Mouse (Mus musculus): ENCODE results near the gene Pde4c. TPM values are rescaled to one million over a fixed set of nuclear protein-coding genes. Genes with fewer than 3 reads are reported as not detected.

Gene Pde4c
- polyA plus RNA-seq, 1 experiment, result 6.2 TPM

GRCm38 (mm10) chr8:70708281-70708680, 15.2 kb upstream of the Pde4c start:
- TF ChIP-seq CTCF (IDR thresholded peaks at IDR 0.05; ENCODE audit: borderline replicate concordance, control insufficient read depth, extremely low read depth, insufficient read depth, low read length, poor library complexity) (no peak), POLR2A (IDR thresholded peaks at IDR 0.05; ENCODE audit: control insufficient read depth, extremely low read depth, insufficient read depth, low read length, poor library complexity) (no peak)
- H3K27ac ChIP-seq (ENCODE audit: control insufficient read depth, insufficient read depth, low read length), result no peak overlapping the region
- no peak overlapping the region for H3K4me3 ChIP-seq (ENCODE audit: control insufficient read depth, insufficient read depth, low read length)
- WGBS, result 89% methylated on average over 14 of the region's 14 CpGs
- no peaks in the 10 kb centered on the region for H3K27me3 ChIP-seq (ENCODE audit: control insufficient read depth, insufficient read depth, low read length)
- no peaks in the 10 kb centered on the region for H3K4me1 ChIP-seq (replicated peaks; ENCODE audit: control insufficient read depth, insufficient read depth, low read length)
- no peaks in the 10 kb centered on the region for H3K36me3 ChIP-seq (ENCODE audit: control insufficient read depth, insufficient read depth, low read length)
- DNase-seq, result no peak

DNA sequence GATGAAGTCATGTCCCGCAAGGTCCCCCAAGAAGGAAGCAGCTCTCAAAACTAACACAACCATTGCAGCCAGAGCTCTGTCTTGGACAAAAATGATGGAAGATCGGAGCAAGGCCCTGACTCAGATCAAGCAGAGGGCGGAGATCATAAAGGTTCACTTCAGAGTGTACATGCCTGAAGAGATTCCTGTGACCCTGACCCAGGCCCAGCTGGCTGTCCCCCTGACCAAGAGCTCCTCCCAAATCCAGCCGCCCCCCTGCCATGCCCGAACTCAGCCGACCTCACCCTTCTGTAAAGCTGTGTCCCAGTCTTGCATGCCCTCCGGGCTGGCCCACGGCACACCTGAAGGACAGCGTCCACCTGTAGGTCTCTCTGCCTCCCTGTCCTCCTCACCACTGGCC, 13.7 kb upstream of the Pde4c start:
- Histone ChIP-seq H3K36me3 (ENCODE audit: control insufficient read depth, insufficient read depth, low read length) (no peaks in the 10 kb centered on the region), H3K4me1 (replicated peaks; ENCODE audit: control insufficient read depth, insufficient read depth, low read length) (no peaks in the 10 kb centered on the region), H3K4me3 (ENCODE audit: control insufficient read depth, insufficient read depth, low read length) (no peak overlapping the region), H3K27ac (ENCODE audit: control insufficient read depth, insufficient read depth, low read length) (no peak overlapping the region), H3K27me3 (ENCODE audit: control insufficient read depth, insufficient read depth, low read length) (no peaks in the 10 kb centered on the region)
- no peak for DNase-seq
- 96% methylated on average over 9 of the region's 9 CpGs for WGBS
- no peak for TF ChIP-seq POLR2A (IDR thresholded peaks at IDR 0.05; ENCODE audit: control insufficient read depth, extremely low read depth, insufficient read depth, low read length, poor library complexity)
- no peak for TF ChIP-seq CTCF (IDR thresholded peaks at IDR 0.05; ENCODE audit: borderline replicate concordance, control insufficient read depth, extremely low read depth, insufficient read depth, low read length, poor library complexity)

- DNase-seq, result no peak
- H3K4me1 ChIP-seq (replicated peaks; ENCODE audit: control insufficient read depth, insufficient read depth, low read length), result no peaks in the 10 kb centered on the region
Observed at GRCm38 (mm10) chr8:70710296-70710695, 13.2 kb upstream of the Pde4c start.

GRCm38 (mm10) chr8:70711041-70711440, 12.5 kb upstream of the Pde4c start:
- Histone ChIP-seq H3K27me3 (ENCODE audit: control insufficient read depth, insufficient read depth, low read length) (no peaks in the 10 kb centered on the region), H3K4me3 (ENCODE audit: control insufficient read depth, insufficient read depth, low read length) (no peak overlapping the region), H3K36me3 (ENCODE audit: control insufficient read depth, insufficient read depth, low read length) (no peaks in the 10 kb centered on the region), H3K27ac (ENCODE audit: control insufficient read depth, insufficient read depth, low read length) (no peak overlapping the region), H3K4me1 (replicated peaks; ENCODE audit: control insufficient read depth, insufficient read depth, low read length) (no peaks in the 10 kb centered on the region)
- TF ChIP-seq CTCF (IDR thresholded peaks at IDR 0.05; ENCODE audit: borderline replicate concordance, control insufficient read depth, extremely low read depth, insufficient read depth, low read length, poor library complexity) (no peak), POLR2A (IDR thresholded peaks at IDR 0.05; ENCODE audit: control insufficient read depth, extremely low read depth, insufficient read depth, low read length, poor library complexity) (no peak)
- 90% methylated on average over 11 of the region's 11 CpGs for WGBS
- DNase-seq, result no peak

More at GRCm38 (mm10) chr8:70710296-70710695, 13.2 kb upstream of the Pde4c start:
- Histone ChIP-seq H3K27ac (ENCODE audit: control insufficient read depth, insufficient read depth, low read length) (no peak overlapping the region), H3K4me3 (ENCODE audit: control insufficient read depth, insufficient read depth, low read length) (no peak overlapping the region), H3K36me3 (ENCODE audit: control insufficient read depth, insufficient read depth, low read length) (no peaks in the 10 kb centered on the region), H3K27me3 (ENCODE audit: control insufficient read depth, insufficient read depth, low read length) (no peaks in the 10 kb centered on the region)
- TF ChIP-seq POLR2A (IDR thresholded peaks at IDR 0.05; ENCODE audit: control insufficient read depth, extremely low read depth, insufficient read depth, low read length, poor library complexity) (no peak), CTCF (IDR thresholded peaks at IDR 0.05; ENCODE audit: borderline replicate concordance, control insufficient read depth, extremely low read depth, insufficient read depth, low read length, poor library complexity) (no peak)
- 81% methylated on average over 1 of the region's 1 CpGs for WGBS

DNA sequence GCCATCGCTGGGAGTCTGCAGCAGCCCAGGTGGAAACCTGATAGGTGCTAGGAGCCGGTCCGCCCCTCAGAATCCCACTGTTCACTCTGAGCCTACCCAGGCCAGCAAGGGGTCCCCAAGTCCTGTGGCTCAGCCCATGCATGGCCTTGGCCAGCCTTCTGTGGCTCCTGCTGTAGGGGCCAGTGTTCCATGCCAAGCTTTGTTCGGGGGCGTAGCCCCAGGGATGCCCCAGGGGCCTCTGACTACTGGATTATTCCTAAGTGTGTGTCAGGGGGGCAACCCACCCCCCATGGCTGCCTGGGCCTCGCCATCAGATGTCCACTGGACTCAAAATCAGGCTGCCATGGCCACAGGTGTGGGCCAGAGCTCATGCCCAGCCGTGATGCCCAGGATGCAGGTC, 9.5 kb upstream of the Pde4c start:
- Histone ChIP-seq H3K27me3 (ENCODE audit: control insufficient read depth, insufficient read depth, low read length) (no peaks in the 10 kb centered on the region), H3K36me3 (ENCODE audit: control insufficient read depth, insufficient read depth, low read length) (no peaks in the 10 kb centered on the region), H3K4me3 (ENCODE audit: control insufficient read depth, insufficient read depth, low read length) (no peak overlapping the region), H3K4me1 (replicated peaks; ENCODE audit: control insufficient read depth, insufficient read depth, low read length) (no peaks in the 10 kb centered on the region), H3K27ac (ENCODE audit: control insufficient read depth, insufficient read depth, low read length) (no peak overlapping the region)
- WGBS, result 87% methylated on average over 7 of the region's 7 CpGs
- DNase-seq, result no peak
- TF ChIP-seq POLR2A (IDR thresholded peaks at IDR 0.05; ENCODE audit: control insufficient read depth, extremely low read depth, insufficient read depth, low read length, poor library complexity), result no peak
- no peak for TF ChIP-seq CTCF (IDR thresholded peaks at IDR 0.05; ENCODE audit: borderline replicate concordance, control insufficient read depth, extremely low read depth, insufficient read depth, low read length, poor library complexity)

GRCm38 (mm10) chr8:70715086-70715485, 8.4 kb upstream of the Pde4c start:
- H3K4me3 ChIP-seq (ENCODE audit: control insufficient read depth, insufficient read depth, low read length), result no peak overlapping the region
- H3K27ac ChIP-seq (ENCODE audit: control insufficient read depth, insufficient read depth, low read length), result no peak overlapping the region
- TF ChIP-seq POLR2A (IDR thresholded peaks at IDR 0.05; ENCODE audit: control insufficient read depth, extremely low read depth, insufficient read depth, low read length, poor library complexity), result no peak
- TF ChIP-seq CTCF (IDR thresholded peaks at IDR 0.05; ENCODE audit: borderline replicate concordance, control insufficient read depth, extremely low read depth, insufficient read depth, low read length, poor library complexity), result no peak
- WGBS, result 94% methylated on average over 2 of the region's 2 CpGs
- H3K27me3 ChIP-seq (ENCODE audit: control insufficient read depth, insufficient read depth, low read length), result no peaks in the 10 kb centered on the region
- no peaks in the 10 kb centered on the region for H3K4me1 ChIP-seq (replicated peaks; ENCODE audit: control insufficient read depth, insufficient read depth, low read length)
- no peak for DNase-seq
- H3K36me3 ChIP-seq (ENCODE audit: control insufficient read depth, insufficient read depth, low read length), result no peaks in the 10 kb centered on the region
